Mouse (Mus musculus) erythroblast, embryonic 14.5 days (primary cell): ENCODE measurements at regions not wholly inside any gene's neighbourhood (a gene's known extent, or its start where the extent isn't known, plus 50 kb on each side); places are given as distances from the start of the nearest gene placed in this dataset.

ENCODE experiments used
- GATA1 ChIP-seq: IDR thresholded peaks from 2 replicates; pipeline ENCODE4 v1.6.1; 2012; ENCODE audit warnings: low read length, inconsistent platforms, mixed read lengths
- TAL1 ChIP-seq: IDR thresholded peaks from 3 replicates; pipeline ENCODE4 v1.6.1; 2012; ENCODE audit warnings: low read length, inconsistent platforms, mixed read lengths

DNA sequence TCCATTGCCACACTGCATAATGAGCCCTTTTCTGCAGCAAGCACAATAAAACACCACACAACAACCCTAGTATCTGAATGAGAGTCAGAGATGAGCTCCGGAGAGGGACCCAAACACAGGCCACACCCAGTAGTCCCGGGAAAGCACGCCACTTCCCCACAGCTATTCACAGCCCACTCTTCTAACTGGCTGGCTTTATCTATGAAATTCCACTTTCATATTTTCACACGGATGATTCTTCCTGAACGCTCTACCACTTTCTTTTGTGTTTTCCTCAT lies 68.4 kb downstream of the Hlx start:
- no peak for TF ChIP-seq GATA1
- TF ChIP-seq TAL1, result no peak
